Mouse (Mus musculus) neural tube, embryonic 11.5 days (tissue): ENCODE results near the gene Col23a1. TPM values are rescaled to one million over a fixed set of nuclear protein-coding genes. Genes with fewer than 3 reads are reported as not detected.

Experiments
- ATAC-seq: fragments of 200-750 bp; cut with Nextera tagmentation; 2 replicates; pipeline ENCODE4 v1.8.0; 2017; ENCODE audit warnings: moderate number of reproducible peaks, mild to moderate bottlenecking, moderate TSS enrichment, moderate library complexity; ENCODE audit not compliant: insufficient read depth, low FRiP score, low TSS enrichment
- DNase-seq: peaks from one replicate; pipeline ENCODE4 v3.0.0-alpha.2; 2015; ENCODE audit warnings: low spot score
- H3K27ac ChIP-seq: fragments of 300-500 bp; sonication (generic); 2 replicates; pipeline ENCODE4 v1.5.1; 2014; ENCODE audit warnings: low read depth, mild to moderate bottlenecking, low read length
- H3K27me3 ChIP-seq: fragments of 300-500 bp; sonication (generic); 2 replicates; pipeline ENCODE4 v1.6.1; 2014; ENCODE audit warnings: mild to moderate bottlenecking, low read length, mixed read lengths; ENCODE audit not compliant: control insufficient read depth, insufficient read depth
- H3K36me3 ChIP-seq: fragments of 300-500 bp; sonication (generic); 2 replicates; pipeline ENCODE4 v1.6.1; 2014; ENCODE audit warnings: mild to moderate bottlenecking, low read length, moderate library complexity, mixed read lengths; ENCODE audit not compliant: control insufficient read depth, insufficient read depth
- H3K4me1 ChIP-seq: fragments of 300-500 bp; sonication (generic); 2 replicates; pipeline ENCODE4 v1.6.1; 2014; ENCODE audit warnings: low read length, mixed read lengths; ENCODE audit not compliant: control insufficient read depth, insufficient read depth
- H3K4me2 ChIP-seq: fragments of 300-500 bp; sonication (generic); 2 replicates; pipeline ENCODE4 v1.6.1; 2014; ENCODE audit warnings: low read depth, mild to moderate bottlenecking, moderate library complexity
- H3K4me3 ChIP-seq: fragments of 300-500 bp; sonication (generic); 2 replicates; pipeline ENCODE4 v1.5.1; 2014; ENCODE audit warnings: low read depth, low read length
- H3K9ac ChIP-seq: fragments of 300-500 bp; sonication (generic); 2 replicates; pipeline ENCODE4 v1.6.1; 2014; ENCODE audit warnings: mild to moderate bottlenecking, low read length
- H3K9me3 ChIP-seq: fragments of 300-500 bp; sonication (generic); 2 replicates; pipeline ENCODE4 v1.6.1; 2016; ENCODE audit warnings: low read length; ENCODE audit not compliant: control insufficient read depth
- WGBS: fragments of 180-500 bp; shearing (Covaris S2); extraction: QIAGEN DNeasy Blood & Tissue Kit; methylation state at CpG from one replicate; pipeline ENCODE4 v1.1.7; 2014; 5-methylcytosine and 5-hydroxymethylcytosine counted together
- polyA plus RNA-seq: library from polyadenylated mRNA; unstranded; fragments of >200 nt; fragmentation: Nextera tagmentation; extraction: Ambion mirVana; gene quantifications from 2 replicates; pipeline ENCODE4 v1.2.1, GENCODE M21; 2014

Gene Col23a1
- polyA plus RNA-seq, 1 experiment from 2014 or later: 10.9 TPM

DNA sequence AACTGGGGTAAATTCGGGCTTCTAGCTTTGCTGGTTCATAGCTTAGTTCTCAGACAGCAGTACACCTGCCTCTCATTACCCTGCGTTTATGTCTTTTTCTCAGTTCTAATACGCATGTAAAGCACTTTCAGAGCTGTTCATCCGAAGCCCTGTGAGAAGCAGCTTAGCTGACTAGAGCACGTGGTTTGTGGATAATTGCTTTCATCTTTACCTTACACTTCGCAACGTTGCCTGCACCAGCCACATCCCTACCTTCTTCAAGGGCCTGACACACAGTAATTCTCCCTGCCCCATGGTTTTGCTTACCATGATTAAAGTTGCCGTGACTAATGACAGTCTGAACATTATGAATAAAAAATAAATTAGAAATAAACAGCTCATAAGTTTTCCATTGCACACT lies 22.1 kb downstream of the Col23a1 start:
- no peaks in the 10 kb centered on the region for H3K4me1 ChIP-seq
- H3K36me3 ChIP-seq: no peaks in the 10 kb centered on the region
- no peak overlapping the region for H3K4me3 ChIP-seq
- H3K9me3 ChIP-seq: no peaks in the 10 kb centered on the region
- no peak overlapping the region for H3K27ac ChIP-seq
- H3K9ac ChIP-seq: no peak overlapping the region
- H3K27me3 ChIP-seq: no peaks in the 10 kb centered on the region
- H3K4me2 ChIP-seq: no peak overlapping the region
- no peak for DNase-seq
- no peak for ATAC-seq
- WGBS: 80% methylated on average over 8 of the region's 8 CpGs

DNA sequence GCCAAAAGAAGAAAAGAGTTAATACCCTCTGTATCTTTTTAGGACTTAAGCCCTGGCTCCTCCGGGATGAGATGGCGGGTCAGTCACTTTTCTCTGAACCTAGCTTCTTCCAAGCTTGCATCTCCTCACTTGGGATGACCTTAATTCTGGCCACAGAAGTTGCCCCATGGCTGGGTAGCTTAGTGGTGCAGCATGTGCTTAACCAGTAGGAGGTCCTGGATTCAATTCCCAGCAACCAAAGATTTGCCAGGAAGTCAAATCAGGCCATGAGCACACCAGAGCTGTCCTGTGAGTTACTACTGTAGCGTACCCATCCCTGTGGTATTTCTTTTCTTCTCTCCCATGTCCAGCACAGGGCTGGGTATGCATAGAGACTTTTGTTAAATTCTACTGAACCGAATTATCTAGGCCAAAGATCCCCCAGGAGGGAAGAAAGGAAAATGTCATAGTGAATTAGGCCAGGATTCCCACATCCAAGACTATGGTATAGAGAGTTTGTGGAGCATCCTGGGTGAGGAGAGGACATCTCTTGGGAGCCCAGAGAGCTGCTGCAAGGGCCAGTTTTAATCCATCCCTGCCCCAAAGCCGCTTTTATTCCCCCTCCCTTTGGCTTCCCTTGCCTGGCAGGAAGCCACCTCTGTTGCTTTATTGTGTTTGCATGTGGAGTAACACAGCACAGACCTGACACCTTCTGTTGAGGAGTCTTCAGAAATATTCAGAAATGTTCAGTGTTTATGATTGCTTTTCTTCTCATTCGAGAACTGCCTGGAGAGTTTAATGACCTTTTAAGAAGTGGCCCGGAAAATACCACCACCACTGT lies 26.5 kb downstream of the Col23a1 start:
- H3K4me2 ChIP-seq: no peak overlapping the region
- no peaks in the 10 kb centered on the region for H3K4me1 ChIP-seq
- H3K4me3 ChIP-seq: no peak overlapping the region
- no peak overlapping the region for H3K9ac ChIP-seq
- no peak overlapping the region for H3K27ac ChIP-seq
- no peaks in the 10 kb centered on the region for H3K36me3 ChIP-seq
- WGBS: 80% methylated on average over 7 of the region's 7 CpGs
- no peaks in the 10 kb centered on the region for H3K9me3 ChIP-seq
- no peak for ATAC-seq
- no peaks in the 10 kb centered on the region for H3K27me3 ChIP-seq
- DNase-seq: no peak

DNA sequence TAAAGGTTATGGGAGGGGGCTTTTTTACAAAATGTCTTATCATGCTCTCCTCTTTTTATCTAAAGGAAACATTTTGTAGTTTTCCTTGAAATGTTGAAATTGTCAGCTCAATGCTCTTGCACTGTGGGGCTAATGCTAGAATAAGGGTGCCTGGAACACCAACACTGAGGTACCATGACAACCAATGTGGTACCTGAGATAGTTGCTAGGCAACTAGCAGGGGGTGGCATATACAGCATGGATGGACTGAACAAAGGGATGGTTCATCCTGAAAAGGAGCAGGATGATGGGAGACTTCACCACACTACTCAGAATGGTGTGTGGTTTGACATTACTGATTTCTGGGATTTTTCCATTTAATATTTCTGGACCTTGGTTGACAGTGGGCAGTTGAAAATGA lies 30.9 kb downstream of the Col23a1 start:
- no peak for ATAC-seq
- Histone ChIP-seq H3K9me3 (no peaks in the 10 kb centered on the region), H3K4me2 (no peak overlapping the region), H3K9ac (no peak overlapping the region), H3K27ac (no peak overlapping the region), H3K4me1 (no peaks in the 10 kb centered on the region), H3K27me3 (no peaks in the 10 kb centered on the region), H3K36me3 (no peaks in the 10 kb centered on the region), H3K4me3 (no peak overlapping the region)
- no peak for DNase-seq

DNA sequence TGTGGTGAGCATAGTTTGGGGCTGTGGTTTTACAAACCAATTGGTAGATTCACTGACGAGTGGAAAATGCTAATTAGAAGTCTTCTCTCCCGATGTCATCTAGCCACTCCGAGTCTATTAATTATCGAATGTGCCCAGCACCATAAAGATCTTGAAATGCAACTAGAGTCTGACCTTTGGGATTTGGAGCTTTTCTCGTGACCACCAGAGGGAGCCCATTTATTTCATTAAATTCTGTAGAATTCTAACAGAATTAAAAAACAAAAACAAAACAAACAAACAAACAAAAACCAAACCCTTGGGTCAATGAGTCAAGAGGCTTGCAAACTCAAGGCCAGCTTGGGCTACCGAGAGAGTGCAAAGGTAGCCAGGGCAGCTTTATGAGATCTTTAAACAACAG lies 37.2 kb downstream of the Col23a1 start:
- 76% methylated on average over 6 of the region's 6 CpGs for WGBS
- Histone ChIP-seq H3K9me3 (no peaks in the 10 kb centered on the region), H3K27me3 (no peaks in the 10 kb centered on the region), H3K9ac (no peak overlapping the region), H3K4me2 (no peak overlapping the region), H3K36me3 (no peaks in the 10 kb centered on the region), H3K4me1 (no peaks in the 10 kb centered on the region), H3K27ac (no peak overlapping the region), H3K4me3 (no peak overlapping the region)
- no peak for ATAC-seq
- no peak for DNase-seq

DNA sequence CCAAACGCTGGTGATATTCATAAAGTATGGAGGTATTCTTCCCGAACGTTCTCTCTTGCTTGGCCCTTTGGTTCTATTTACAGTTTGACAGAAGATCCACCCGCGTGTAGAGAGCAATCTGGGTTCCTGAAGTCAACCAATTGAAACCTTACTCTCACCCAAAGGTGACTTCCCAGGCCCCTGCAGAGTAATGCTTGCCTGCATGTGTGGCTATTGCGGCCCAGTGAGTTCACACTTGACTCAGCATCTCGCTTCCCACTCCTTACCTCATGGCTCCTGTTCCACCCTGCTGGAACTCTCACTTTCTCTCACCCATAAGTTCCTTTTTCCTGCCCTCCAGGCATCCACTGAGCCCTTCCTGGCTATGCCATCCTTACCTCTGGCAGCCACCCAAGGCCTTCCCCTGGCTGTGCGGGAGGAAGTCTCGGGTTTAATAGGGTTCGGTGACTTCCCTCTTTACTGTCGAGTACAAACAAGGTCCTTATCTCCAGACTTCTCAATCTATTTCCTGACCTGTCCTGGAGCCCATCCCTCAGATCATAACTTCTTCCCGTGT lies 38.7 kb downstream of the Col23a1 start:
- no peak overlapping the region for H3K9ac ChIP-seq
- H3K36me3 ChIP-seq: no peaks in the 10 kb centered on the region
- no peaks in the 10 kb centered on the region for H3K4me1 ChIP-seq
- H3K27ac ChIP-seq: no peak overlapping the region
- no peak for DNase-seq
- ATAC-seq: no peak
- H3K4me2 ChIP-seq: no peak overlapping the region
- no peak overlapping the region for H3K4me3 ChIP-seq
- no peaks in the 10 kb centered on the region for H3K9me3 ChIP-seq
- WGBS: 89% methylated on average over 12 of the region's 12 CpGs
- no peaks in the 10 kb centered on the region for H3K27me3 ChIP-seq

DNA sequence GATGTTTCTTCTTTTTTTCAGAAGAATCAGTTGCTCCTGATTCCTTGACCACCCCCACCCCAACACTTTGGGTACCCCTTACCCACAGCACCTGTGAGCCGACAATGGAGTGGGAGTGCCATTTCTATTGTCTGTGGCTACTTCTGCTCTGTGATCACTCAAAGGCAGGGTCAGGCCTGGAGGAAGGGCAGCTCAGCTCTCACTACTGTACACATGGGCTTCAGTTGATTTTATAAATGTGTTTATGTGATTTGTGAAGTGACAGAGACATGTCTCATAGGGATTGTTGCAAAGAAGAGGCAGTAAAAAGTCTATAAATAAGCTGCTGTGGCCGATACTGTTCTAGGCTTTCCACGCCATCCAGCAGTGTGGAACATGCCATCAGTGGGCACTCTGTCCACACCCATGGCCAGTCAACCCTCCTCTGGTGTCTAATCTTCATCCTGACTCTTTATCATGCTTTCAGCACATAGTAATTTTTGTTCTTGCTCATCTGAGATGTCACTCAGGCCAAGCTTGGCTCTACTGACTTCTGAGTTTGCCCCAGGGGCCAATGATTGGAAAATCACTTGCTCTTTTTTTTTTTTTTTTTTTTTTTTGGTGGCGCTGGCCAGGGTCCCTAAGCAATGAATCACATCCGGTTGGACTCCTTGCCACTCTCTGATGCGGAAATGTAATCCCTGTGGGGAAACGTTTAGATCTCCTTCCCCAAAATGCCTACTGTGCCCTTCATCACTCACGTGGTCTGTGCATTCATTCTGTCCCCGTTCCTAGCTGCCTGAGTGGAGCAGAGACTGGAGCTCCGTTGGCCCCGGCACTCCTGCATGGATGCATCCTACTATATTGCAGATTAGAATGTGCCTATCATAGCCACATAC lies 40.4 kb downstream of the Col23a1 start:
- no peak for DNase-seq
- H3K9me3 ChIP-seq: no peaks in the 10 kb centered on the region
- no peak overlapping the region for H3K27ac ChIP-seq
- no peak overlapping the region for H3K4me2 ChIP-seq
- no peak for ATAC-seq
- 74% methylated on average over 11 of the region's 11 CpGs for WGBS
- no peak overlapping the region for H3K4me3 ChIP-seq
- H3K36me3 ChIP-seq: no peaks in the 10 kb centered on the region
- H3K4me1 ChIP-seq: no peaks in the 10 kb centered on the region
- H3K9ac ChIP-seq: no peak overlapping the region
- no peaks in the 10 kb centered on the region for H3K27me3 ChIP-seq

DNA sequence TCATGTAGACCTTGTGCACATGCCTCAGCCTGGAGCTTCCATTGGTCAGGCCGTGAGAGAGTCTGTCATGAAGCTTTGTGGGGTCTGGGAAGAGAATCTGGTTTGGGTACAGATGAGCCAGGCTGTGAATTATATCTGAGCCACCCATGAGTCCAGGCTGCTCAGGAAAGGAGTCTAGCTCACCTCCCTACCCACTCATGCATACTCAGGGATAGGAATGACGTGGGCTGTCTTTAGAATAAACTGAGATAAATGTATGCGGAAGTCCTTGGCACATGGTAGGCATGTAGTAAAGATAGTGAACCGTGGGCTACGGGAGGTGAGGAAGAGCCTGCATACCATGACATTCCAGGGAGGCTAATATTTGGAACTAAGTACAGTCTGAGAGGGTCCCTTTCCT lies 44.3 kb downstream of the Col23a1 start:
- H3K4me1 ChIP-seq: no peaks in the 10 kb centered on the region
- no peaks in the 10 kb centered on the region for H3K9me3 ChIP-seq
- DNase-seq (no peak), ATAC-seq (no peak)
- H3K27ac ChIP-seq: no peak overlapping the region
- 77% methylated on average over 5 of the region's 5 CpGs for WGBS
- H3K4me3 ChIP-seq: no peak overlapping the region
- no peaks in the 10 kb centered on the region for H3K36me3 ChIP-seq
- no peak overlapping the region for H3K4me2 ChIP-seq
- H3K9ac ChIP-seq: no peak overlapping the region
- no peaks in the 10 kb centered on the region for H3K27me3 ChIP-seq

DNA sequence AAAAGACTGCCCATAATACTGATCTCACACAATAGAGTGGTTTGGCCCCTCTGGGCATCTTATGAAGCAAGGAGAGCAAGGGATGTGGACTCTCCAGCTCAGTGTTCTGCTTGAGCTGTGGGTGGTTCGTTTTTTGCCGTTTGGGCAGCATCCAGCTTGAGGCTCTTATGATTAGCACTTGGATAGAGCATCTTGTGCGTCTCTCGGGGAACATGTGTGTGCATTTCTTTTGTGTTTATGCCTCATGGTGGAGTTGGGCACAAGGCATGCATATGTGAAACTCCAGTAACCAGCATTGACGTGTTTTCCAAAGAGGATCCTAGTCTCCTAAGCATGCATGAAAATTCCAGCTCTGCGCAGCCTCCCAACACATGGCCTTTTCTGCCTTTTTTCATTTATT lies 47.9 kb downstream of the Col23a1 start:
- Histone ChIP-seq H3K4me1 (no peaks in the 10 kb centered on the region), H3K36me3 (no peaks in the 10 kb centered on the region), H3K4me3 (no peak overlapping the region), H3K9me3 (no peaks in the 10 kb centered on the region), H3K27ac (no peak overlapping the region), H3K4me2 (no peak overlapping the region), H3K27me3 (no peaks in the 10 kb centered on the region), H3K9ac (no peak overlapping the region)
- 92% methylated on average over 6 of the region's 6 CpGs for WGBS
- ATAC-seq (no peak), DNase-seq (no peak)
